Mouse (Mus musculus) CH12.LX (cell line): Measurements from ENCODE around the gene Afap1. TPM values are rescaled to one million over a fixed set of nuclear protein-coding genes. Genes with fewer than 3 reads are reported as not detected.

Experiments used
- DNase-seq: peaks from one replicate; pipeline ENCODE4 v3.0.0-alpha.2; 2013; ENCODE audit errors: extremely low read depth
- H3K27ac ChIP-seq: 2 replicates; pipeline ENCODE4 v1.5.1; 2012; ENCODE audit warnings: low read depth, mild to moderate bottlenecking, control low read depth, moderate library complexity; ENCODE audit not compliant: insufficient read depth
- H3K27me3 ChIP-seq: replicated peaks from 2 replicates; pipeline ENCODE3; 2012; ENCODE audit warnings: inconsistent platforms
- H3K36me3 ChIP-seq, 2 experiments: replicated peaks in 1 of 2; 2 replicates each; pipeline versions ENCODE3 to v1.6.1; 2012; ENCODE audit warnings: inconsistent platforms in 1 of 2, low read length in 1 of 2, mild to moderate bottlenecking in 1 of 2, mixed read lengths in 1 of 2, moderate library complexity in 1 of 2; ENCODE audit not compliant: control insufficient read depth in 1 of 2, insufficient read depth in 1 of 2
- H3K4me1 ChIP-seq, 2 experiments: 2 replicates each; pipeline ENCODE4 v1.6.1; 2012; ENCODE audit warnings: inconsistent platforms in 1 of 2, moderate library complexity in 1 of 2; ENCODE audit not compliant: insufficient read depth in 2 of 2, control insufficient read depth in 1 of 2
- H3K4me2 ChIP-seq: 2 replicates; pipeline ENCODE4 v1.6.1; 2012; ENCODE audit warnings: low read depth, mild to moderate bottlenecking, control low read depth; ENCODE audit not compliant: poor library complexity, insufficient read depth, severe bottlenecking
- H3K4me3 ChIP-seq, 3 experiments: fragments of 150-350 bp in 1 of 3; sonication (generic) in 1 of 3; replicated peaks in 1 of 3; 2 replicates each; pipeline versions ENCODE3 to v1.5.1; 2011 to 2012; ENCODE audit warnings: low read depth in 2 of 3, low read length in 2 of 3, mild to moderate bottlenecking in 2 of 3, moderate library complexity in 2 of 3, control low read depth in 1 of 3, improper control_type of control experiment in 1 of 3, inconsistent platforms in 1 of 3, mixed read lengths in 1 of 3; ENCODE audit not compliant: poor library complexity in 1 of 3
- H3K79me2 ChIP-seq: replicated peaks from 2 replicates; pipeline ENCODE4 v1.6.1; 2012; ENCODE audit warnings: mild to moderate bottlenecking, moderate library complexity; ENCODE audit not compliant: control insufficient read depth, poor library complexity, insufficient read depth, severe bottlenecking; ENCODE audit errors: extremely low read depth
- H3K9ac ChIP-seq: 2 replicates; pipeline ENCODE4 v1.6.1; 2012; ENCODE audit warnings: low read depth, mild to moderate bottlenecking, control low read depth, moderate library complexity; ENCODE audit not compliant: insufficient read depth
- H3K9me3 ChIP-seq: replicated peaks from 2 replicates; pipeline ENCODE3; 2012; ENCODE audit warnings: low read length, inconsistent platforms, mixed read lengths
- BHLHE40 ChIP-seq: IDR thresholded peaks from 2 replicates; pipeline ENCODE4 v1.6.1; 2011; ENCODE audit warnings: mild to moderate bottlenecking, low read depth, low read length, improper control_type of control experiment
- ELF1 ChIP-seq: IDR thresholded peaks from 2 replicates; pipeline ENCODE4 v1.6.1; 2014; ENCODE audit warnings: low read depth, mild to moderate bottlenecking, inconsistent platforms, low read length, improper control_type of control experiment
- EP300 ChIP-seq: IDR thresholded peaks from 2 replicates; pipeline ENCODE4 v1.6.1; 2011; ENCODE audit warnings: low read length, improper control_type of control experiment
- ETS1 ChIP-seq: conservative IDR thresholded peaks from 2 replicates; pipeline ENCODE4 v1.6.1; 2012; ENCODE audit warnings: low read depth, mild to moderate bottlenecking, inconsistent platforms, low read length, improper control_type of control experiment, moderate library complexity
- IRF4 ChIP-seq: IDR thresholded peaks from 2 replicates; pipeline ENCODE4 v1.6.1; 2014; ENCODE audit warnings: low read depth, mild to moderate bottlenecking, inconsistent platforms, low read length, improper control_type of control experiment
- JUN ChIP-seq: IDR thresholded peaks from 2 replicates; pipeline ENCODE4 v1.6.1; 2011; ENCODE audit warnings: low read depth, mild to moderate bottlenecking, low read length, improper control_type of control experiment, moderate library complexity; ENCODE audit not compliant: insufficient read depth
- JUND ChIP-seq: conservative IDR thresholded peaks from 2 replicates; pipeline ENCODE4 v1.6.1; 2011; ENCODE audit warnings: low read depth, low read length, improper control_type of control experiment
- KAT2A ChIP-seq: IDR thresholded peaks from 2 replicates; pipeline ENCODE4 v1.6.1; 2012; ENCODE audit warnings: low read length, improper control_type of control experiment, inconsistent platforms; ENCODE audit not compliant: insufficient replicate concordance
- MAFK ChIP-seq: IDR thresholded peaks from 2 replicates; pipeline ENCODE4 v1.6.1; 2011; ENCODE audit warnings: low read length, improper control_type of control experiment; ENCODE audit not compliant: insufficient replicate concordance
- MEF2A ChIP-seq: IDR thresholded peaks from 2 replicates; pipeline ENCODE4 v1.6.1; 2014; ENCODE audit warnings: low read depth, mild to moderate bottlenecking, inconsistent platforms, low read length, improper control_type of control experiment, borderline replicate concordance
- MXI1 ChIP-seq: IDR thresholded peaks from 2 replicates; pipeline ENCODE4 v1.6.1; 2011; ENCODE audit warnings: mild to moderate bottlenecking, low read depth, low read length, improper control_type of control experiment
- MYC ChIP-seq: IDR thresholded peaks from 2 replicates; pipeline ENCODE4 v1.6.1; 2011; ENCODE audit warnings: low read depth, mild to moderate bottlenecking, improper control_type of control experiment, low read length
- NRF1 ChIP-seq: IDR thresholded peaks from 2 replicates; pipeline ENCODE4 v1.6.1; 2014; ENCODE audit warnings: low read depth, mild to moderate bottlenecking, inconsistent platforms, low read length, improper control_type of control experiment, moderate library complexity
- PAX5 ChIP-seq: IDR thresholded peaks from 2 replicates; pipeline ENCODE4 v1.6.1; 2012; ENCODE audit warnings: low read length, inconsistent platforms, mixed read lengths
- POLR2AphosphoS2 ChIP-seq: IDR thresholded peaks from 2 replicates; pipeline ENCODE4 v1.6.1; 2011; ENCODE audit warnings: low read depth, low read length, improper control_type of control experiment
- RAD21 ChIP-seq: IDR thresholded peaks from 2 replicates; pipeline ENCODE4 v1.6.1; 2011; ENCODE audit warnings: low read depth, mild to moderate bottlenecking, low read length, improper control_type of control experiment, moderate library complexity
- SMC3 ChIP-seq: IDR thresholded peaks from 2 replicates; pipeline ENCODE4 v1.6.1; 2011; ENCODE audit warnings: low read depth, low read length, improper control_type of control experiment
- TCF12 ChIP-seq: IDR thresholded peaks from 2 replicates; pipeline ENCODE4 v1.6.1; 2014; ENCODE audit warnings: low read depth, mild to moderate bottlenecking, inconsistent platforms, low read length, improper control_type of control experiment
- USF2 ChIP-seq: conservative IDR thresholded peaks from 2 replicates; pipeline ENCODE4 v1.6.1; 2011; ENCODE audit warnings: low read depth, low read length, improper control_type of control experiment
- ZKSCAN1 ChIP-seq: IDR thresholded peaks from 2 replicates; pipeline ENCODE4 v1.6.1; 2012; ENCODE audit warnings: low read depth, inconsistent platforms, low read length, improper control_type of control experiment, borderline replicate concordance
- dilution Hi-C: fragments of 300-500 bp; cut with MboI; formaldehyde crosslinking; loops from 2 replicates; pipeline ENCODE4 v1.14.3; 2020; ENCODE audit warnings: low sequenced_read_pairs; ENCODE audit not compliant: extremely low pct_unique_long_range_greater_than_20kb, extremely low pct_ligation_motif_present
- in situ Hi-C: fragments of 300-500 bp; cut with MboI; formaldehyde crosslinking; loops from 3 replicates; pipeline ENCODE4 v1.14.3; 2019; ENCODE audit warnings: low sequenced_read_pairs, low pct_ligation_motif_present, low pct_unique_long_range_greater_than_20kb, mixed read lengths
- polyA plus RNA-seq: library from polyadenylated mRNA; unstranded; fragments of >175 nt; gene quantifications from 2 replicates; pipeline ENCODE4 v1.2.1, GENCODE M21; 2012; ENCODE audit warnings: low read depth; ENCODE audit not compliant: insufficient read length
- total RNA-seq, 2 experiments: library from RNA; depleted of rRNA; stranded (reverse); fragments of 300-350 nt in 1 of 2; fragments of >200 nt in 1 of 2; gene quantifications; 2 replicates each; pipeline ENCODE4 v1.2.3; 2012 to 2014

Afap1 gene
- total and polyA plus RNA-seq, 3 experiments = 0.32 to 4.0 (median 0.86) TPM

GRCm38 (mm10) chr5:35901226-35901809 lies 8.2 kb downstream of the Afap1 start:
- no peak overlapping the region for H3K27ac ChIP-seq
- H3K79me2 ChIP-seq = no peaks in the 10 kb centered on the region
- no peaks in the 10 kb centered on the region for H3K9me3 ChIP-seq
- no peaks in the 10 kb centered on the region for H3K36me3 ChIP-seq
- no peak overlapping the region for H3K4me2 ChIP-seq
- TF ChIP-seq MEF2A (no peak), MXI1 (no peak), RAD21 (no peak), ELF1 (no peak), JUN (no peak)
- no peak overlapping the region for H3K4me3 ChIP-seq
- dilution Hi-C loops (no loop called here), in situ Hi-C loops (no loop called here)
- H3K27me3 ChIP-seq = no peaks in the 10 kb centered on the region
- DNase-seq = no peak
- H3K4me1 ChIP-seq = peaks cover 48 to 67% of the 10 kb centered on the region in 2 experiments
- no peak overlapping the region for H3K9ac ChIP-seq

DNA sequence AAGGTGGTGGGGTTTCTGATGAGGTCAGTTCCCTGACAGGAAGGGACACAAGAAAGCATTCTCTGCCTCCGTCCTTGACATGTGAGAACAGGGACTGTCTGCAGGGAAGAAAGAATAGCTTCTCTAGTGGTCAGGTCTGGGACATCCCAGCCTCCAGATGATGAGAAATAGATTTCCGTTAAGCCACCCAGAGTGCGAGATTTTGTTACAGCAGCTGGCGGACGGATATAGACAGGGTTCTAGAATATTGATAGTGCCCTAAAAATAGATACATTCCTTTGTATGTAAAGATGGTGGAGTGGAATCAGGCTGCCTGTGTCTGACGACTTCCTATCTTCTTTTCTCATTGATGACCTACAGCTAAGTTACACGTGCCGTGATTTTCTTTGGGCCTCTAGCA lies 10.3 kb downstream of the Afap1 start:
- no peaks in the 10 kb centered on the region for H3K79me2 ChIP-seq
- no peak overlapping the region for H3K4me3 ChIP-seq
- no peaks in the 10 kb centered on the region for H3K36me3 ChIP-seq
- no peak for DNase-seq
- no peaks in the 10 kb centered on the region for H3K27me3 ChIP-seq
- peaks cover 58 to 77% of the 10 kb centered on the region in 2 experiments for H3K4me1 ChIP-seq
- no peak overlapping the region for H3K4me2 ChIP-seq
- dilution Hi-C loops (no loop called here), in situ Hi-C loops (no loop called here)
- H3K27ac ChIP-seq = peak overlapping the region; percentile 17
- TF ChIP-seq MEF2A (peak; percentile 82), POLR2AphosphoS2 (no peak), USF2 (no peak), MAFK (no peak), SMC3 (no peak), PAX5 (no peak), BHLHE40 (peak; percentile 54), ZKSCAN1 (no peak), NRF1 (no peak), IRF4 (0 out of 2 replicates have a peak, but pooled peaks have one; percentile 34), JUND (no peak), MYC (0 out of 2 replicates have a peak, but pooled peaks have one; percentile 33), TCF12 (0 out of 2 replicates have a peak, but pooled peaks have one; percentile 36), KAT2A (no peak), MXI1 (no peak), ETS1 (peak; percentile 63), EP300 (peak; percentile 48; the same call in 1 of the 2 replicates)
- H3K9me3 ChIP-seq = no peaks in the 10 kb centered on the region
- no peak overlapping the region for H3K9ac ChIP-seq
